Mouse (Mus musculus) midbrain, postnatal 0 days (tissue): ENCODE data around the gene Eif4e1b. TPM values are rescaled to one million over a fixed set of nuclear protein-coding genes. Genes with fewer than 3 reads are reported as not detected.

ENCODE experiments used
- ATAC-seq: fragments of 200-750 bp; cut with Nextera tagmentation; 2 replicates; pipeline ENCODE4 v1.8.0; 2017; ENCODE audit warnings: moderate number of reproducible peaks, mild to moderate bottlenecking, moderate TSS enrichment, moderate library complexity; ENCODE audit not compliant: low FRiP score
- DNase-seq: peaks from one replicate; pipeline ENCODE4 v3.0.0-alpha.2; 2015; ENCODE audit warnings: low spot score
- H3K27ac ChIP-seq: fragments of 300-500 bp; sonication (generic); 2 replicates; pipeline ENCODE4 v1.5.1; 2014; ENCODE audit warnings: low read depth, mild to moderate bottlenecking, low read length, mixed read lengths
- H3K27me3 ChIP-seq: fragments of 300-500 bp; sonication (generic); 2 replicates; pipeline ENCODE4 v1.6.1; 2014; ENCODE audit warnings: low read length, control low read depth, mixed read lengths; ENCODE audit not compliant: insufficient read depth
- H3K36me3 ChIP-seq: fragments of 300-500 bp; sonication (generic); 2 replicates; pipeline ENCODE4 v1.6.1; 2014; ENCODE audit warnings: low read length, control low read depth, mixed read lengths; ENCODE audit not compliant: insufficient read depth
- H3K4me1 ChIP-seq: fragments of 300-500 bp; sonication (generic); 2 replicates; pipeline ENCODE4 v1.6.1; 2014; ENCODE audit warnings: mild to moderate bottlenecking, control low read depth, antibody characterized with exemption, low read length, mixed read lengths; ENCODE audit not compliant: insufficient read depth
- H3K4me2 ChIP-seq: fragments of 300-500 bp; sonication (generic); 2 replicates; pipeline ENCODE4 v1.6.1; 2014; ENCODE audit warnings: low read depth, mild to moderate bottlenecking, low read length, mixed read lengths; ENCODE audit not compliant: poor library complexity, severe bottlenecking
- H3K4me3 ChIP-seq: fragments of 300-500 bp; sonication (generic); 2 replicates; pipeline ENCODE4 v1.5.1; 2014; ENCODE audit warnings: low read depth, mild to moderate bottlenecking, low read length, moderate library complexity
- H3K9ac ChIP-seq: fragments of 300-500 bp; sonication (generic); replicated peaks from 2 replicates; pipeline ENCODE4 v1.6.1; 2014; ENCODE audit warnings: mild to moderate bottlenecking, low read length, moderate library complexity, mixed read lengths; ENCODE audit not compliant: poor library complexity, severe bottlenecking
- H3K9me3 ChIP-seq: fragments of 300-500 bp; sonication (generic); 2 replicates; pipeline ENCODE4 v1.6.1; 2016; ENCODE audit warnings: low read length, control low read depth
- CTCF ChIP-seq: IDR thresholded peaks from 2 replicates; pipeline ENCODE4 v1.5.1; 2016; ENCODE audit warnings: antibody characterized with exemption, mild to moderate bottlenecking
- WGBS: fragments of 180-500 bp; shearing (Covaris S2); extraction: QIAGEN DNeasy Blood & Tissue Kit; methylation state at CpG from one replicate; pipeline ENCODE4 v1.1.7; 2014; 5-methylcytosine and 5-hydroxymethylcytosine counted together
- polyA plus RNA-seq: library from polyadenylated mRNA; unstranded; fragments of >200 nt; fragmentation: Nextera tagmentation; extraction: Ambion mirVana; gene quantifications from 2 replicates; pipeline ENCODE4 v1.2.1, GENCODE M21; 2015
- total RNA-seq: library from RNA; depleted of rRNA; stranded (reverse); fragments of >200 nt; gene quantifications from 2 replicates; pipeline ENCODE4 v1.2.3, GENCODE M21; 2014

Eif4e1b gene
- total and polyA plus RNA-seq, 2 experiments from 2014 or later, result not detected

- DNase-seq (no peak), ATAC-seq (no peak)
- Histone ChIP-seq H3K4me1 (no peaks in the 10 kb centered on the region), H3K27me3 (no peaks in the 10 kb centered on the region), H3K9me3 (no peaks in the 10 kb centered on the region), H3K9ac (no peak overlapping the region), H3K4me2 (no peak overlapping the region), H3K36me3 (no peaks in the 10 kb centered on the region), H3K27ac (no peak overlapping the region), H3K4me3 (no peak overlapping the region)
- TF ChIP-seq CTCF, result no peak
- 88% methylated on average over 9 of the region's 9 CpGs for WGBS
Measured at GRCm38 (mm10) chr13:54813381-54813780, 29.6 kb downstream of the Eif4e1b start.

DNA sequence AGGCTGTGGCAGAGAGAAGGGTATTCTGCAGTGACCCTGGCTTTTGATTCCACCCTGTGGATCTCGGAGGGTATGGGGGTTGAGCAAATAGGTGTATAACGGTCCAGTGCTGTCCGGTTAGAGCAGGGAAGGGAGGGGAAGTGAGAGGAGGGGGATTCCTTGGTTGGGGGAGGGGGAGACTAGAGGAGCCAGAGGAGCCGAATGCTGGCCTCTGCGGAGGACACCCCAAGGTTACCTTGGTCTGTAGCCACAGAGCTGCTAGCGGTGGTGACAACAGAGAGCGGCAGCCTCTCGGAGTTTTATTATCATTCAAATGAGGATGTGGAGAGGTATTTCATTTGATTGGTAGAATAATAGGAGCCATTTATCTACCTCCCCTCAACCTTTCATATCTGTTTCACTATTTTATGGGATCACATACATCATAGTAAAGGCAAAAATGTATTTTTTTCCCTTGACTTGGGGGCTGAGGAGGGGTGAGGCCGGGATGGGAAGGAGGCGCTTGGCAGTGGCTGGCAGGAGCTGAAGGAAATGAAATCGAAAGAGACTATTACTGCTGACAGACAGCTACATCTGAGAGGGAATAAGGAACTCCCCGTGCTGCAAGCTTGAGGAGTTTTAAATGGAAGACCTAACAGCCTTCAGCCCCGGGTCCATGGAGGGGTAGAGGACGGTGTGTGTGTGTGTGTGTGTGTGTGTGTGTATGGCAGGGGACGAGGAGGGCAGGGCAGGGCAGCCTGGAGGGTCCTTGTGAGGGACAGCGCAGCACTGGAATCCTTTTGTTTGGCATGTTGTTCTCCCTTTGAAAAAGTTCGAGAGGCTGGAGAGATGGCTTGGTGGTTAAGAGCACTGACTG is 34.8 kb downstream of the Eif4e1b start:
- no peaks in the 10 kb centered on the region for H3K9me3 ChIP-seq
- no peaks in the 10 kb centered on the region for H3K27me3 ChIP-seq
- peak overlapping the region; percentile 47 for H3K27ac ChIP-seq
- H3K9ac ChIP-seq, result no peak overlapping the region
- no peak overlapping the region for H3K4me3 ChIP-seq
- H3K36me3 ChIP-seq, result no peaks in the 10 kb centered on the region
- TF ChIP-seq CTCF, result no peak
- peak overlapping the region; percentile 22 for H3K4me2 ChIP-seq
- H3K4me1 ChIP-seq, result no peaks in the 10 kb centered on the region
- ATAC-seq (peak; percentile 51; the same call in 1 of the 2 replicates), DNase-seq (peak; percentile 41)
- 13% methylated on average over 17 of the region's 17 CpGs for WGBS

GRCm38 (mm10) chr13:54821106-54821505 is 37.3 kb downstream of the Eif4e1b start:
- Histone ChIP-seq H3K4me1 (no peaks in the 10 kb centered on the region), H3K4me3 (no peak overlapping the region), H3K27ac (no peak overlapping the region), H3K4me2 (no peak overlapping the region), H3K9me3 (no peaks in the 10 kb centered on the region), H3K9ac (no peak overlapping the region), H3K36me3 (no peaks in the 10 kb centered on the region), H3K27me3 (no peaks in the 10 kb centered on the region)
- no peak for TF ChIP-seq CTCF
- no peak for ATAC-seq
- DNase-seq, result no peak
- WGBS, result 84% methylated on average over 4 of the region's 4 CpGs

DNA sequence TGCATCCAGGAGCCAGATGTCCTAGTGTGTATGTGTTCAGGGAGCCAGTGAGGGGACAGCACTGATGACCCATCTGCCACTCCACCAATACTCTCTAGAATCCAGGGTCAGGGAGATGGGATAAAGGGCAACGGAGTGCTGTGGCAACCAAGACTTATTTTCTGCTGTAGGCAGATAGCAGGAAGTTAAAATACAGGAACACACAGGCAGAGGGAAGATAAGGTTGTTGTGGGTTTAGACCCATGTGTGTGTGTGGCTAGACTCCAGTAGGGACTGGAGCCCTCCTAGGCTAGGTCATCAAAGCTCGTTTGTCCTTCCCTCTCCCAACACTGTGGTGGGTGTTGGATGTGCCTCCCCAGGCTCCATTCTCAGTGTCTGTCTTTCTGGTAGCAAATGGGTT is 38.1 kb downstream of the Eif4e1b start:
- Histone ChIP-seq H3K4me1 (no peaks in the 10 kb centered on the region), H3K4me3 (no peak overlapping the region), H3K9ac (no peak overlapping the region), H3K9me3 (no peaks in the 10 kb centered on the region), H3K4me2 (no peak overlapping the region), H3K27ac (no peak overlapping the region), H3K27me3 (no peaks in the 10 kb centered on the region), H3K36me3 (no peaks in the 10 kb centered on the region)
- ATAC-seq (no peak), DNase-seq (no peak)
- 84% methylated on average over 2 of the region's 2 CpGs for WGBS
- no peak for TF ChIP-seq CTCF

DNA sequence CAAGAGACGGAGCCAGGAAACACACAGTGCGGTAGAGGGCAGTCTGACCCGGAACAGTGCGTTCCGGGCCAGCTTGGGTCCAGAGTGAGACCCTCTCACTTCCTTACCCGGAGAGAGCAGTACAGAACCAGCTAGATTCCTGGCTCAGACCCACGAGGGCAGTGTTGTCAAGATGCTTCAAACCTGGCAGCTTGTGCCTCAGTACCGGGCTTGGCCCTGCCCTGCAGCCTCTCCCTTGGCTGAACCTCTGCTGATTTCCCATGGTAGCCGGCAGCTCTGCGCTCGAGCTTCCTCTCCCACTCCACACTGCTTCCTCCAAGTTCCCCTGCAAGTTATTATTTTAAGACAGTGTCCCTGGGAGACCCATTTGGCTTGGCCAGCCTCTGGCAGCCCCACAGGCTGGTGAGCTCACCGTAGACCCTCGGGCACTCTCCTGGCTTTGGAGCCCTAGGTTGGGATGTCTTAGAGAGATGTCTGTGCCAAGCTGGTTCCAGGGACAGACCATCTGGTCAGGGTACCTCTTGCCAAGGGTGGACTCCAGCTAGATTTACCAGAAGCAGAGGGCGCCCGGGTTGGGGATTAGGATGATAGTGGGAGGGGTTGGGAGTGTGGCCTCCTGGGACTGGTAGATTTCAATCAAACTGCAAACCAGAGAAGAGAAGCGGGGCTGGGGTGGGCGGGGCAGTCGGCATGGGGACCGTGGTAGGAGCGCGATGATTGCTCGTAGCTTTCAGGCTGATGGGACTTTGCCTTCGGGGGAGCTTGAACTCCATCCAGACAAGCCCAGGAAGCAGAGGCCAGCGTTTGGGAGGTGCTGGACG is 40.5 kb downstream of the Eif4e1b start:
- no peak overlapping the region for H3K27ac ChIP-seq
- no peaks in the 10 kb centered on the region for H3K27me3 ChIP-seq
- ATAC-seq (peak; percentile 45), DNase-seq (peak; percentile 85)
- TF ChIP-seq CTCF, result peak; percentile 49
- H3K36me3 ChIP-seq, result no peaks in the 10 kb centered on the region
- no peaks in the 10 kb centered on the region for H3K4me1 ChIP-seq
- H3K9ac ChIP-seq, result no peak overlapping the region
- no peak overlapping the region for H3K4me2 ChIP-seq
- WGBS, result 18% methylated on average over 25 of the region's 25 CpGs
- H3K4me3 ChIP-seq, result no peak overlapping the region
- H3K9me3 ChIP-seq, result no peaks in the 10 kb centered on the region

GRCm38 (mm10) chr13:54827992-54828391 is 44.2 kb downstream of the Eif4e1b start:
- H3K4me2 ChIP-seq, result no peak overlapping the region
- no peaks in the 10 kb centered on the region for H3K9me3 ChIP-seq
- DNase-seq (no peak), ATAC-seq (no peak)
- H3K27me3 ChIP-seq, result no peaks in the 10 kb centered on the region
- TF ChIP-seq CTCF, result no peak
- no peak overlapping the region for H3K27ac ChIP-seq
- H3K4me1 ChIP-seq, result no peaks in the 10 kb centered on the region; the same call in 1 of the 2 replicates
- H3K36me3 ChIP-seq, result no peaks in the 10 kb centered on the region
- no peak overlapping the region for H3K4me3 ChIP-seq
- H3K9ac ChIP-seq, result no peak overlapping the region
- WGBS, result 53% methylated on average over 7 of the region's 7 CpGs
